Mouse (Mus musculus): ENCODE measurements around the gene Nrip1.

DNA sequence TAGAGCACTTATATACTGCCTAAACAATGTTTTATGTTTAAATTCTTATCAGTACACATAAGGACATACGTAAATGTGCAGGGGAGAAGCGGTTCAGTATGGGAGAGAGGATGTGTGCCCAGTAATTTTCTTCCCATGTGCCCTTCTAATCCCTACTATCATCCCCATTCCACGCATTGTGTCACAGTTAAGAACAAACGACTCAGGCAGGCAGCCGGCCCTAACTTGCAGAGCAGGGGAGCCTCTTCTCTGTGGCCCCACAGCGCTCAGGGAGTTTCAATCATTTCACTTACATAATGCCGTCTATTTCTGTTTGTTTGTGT is 71.9 kb downstream of the Nrip1 start:
- no peak for TF ChIP-seq CTCF (IDR thresholded peaks at IDR 0.05; ENCODE audit: low read depth, low read length)
- no peak for TF ChIP-seq POLR2A (IDR thresholded peaks at IDR 0.05; ENCODE audit: borderline replicate concordance, low read depth, low read length)
